ENCODE assay signal across 23 mouse cellular contexts in genomic region chr2:159950369-159950768, GRCm38 (mm10).
"Had no signal": no experiment of that assay in that cellular context is flagged by ENCODE, and none has a peak within 500 bp of the region (broad histone marks: within the 10 kb centered on the region; RNA-seq: fewer than 3 reads in every experiment).

No protein-coding gene starts in this region.

- H3K27ac ChIP-seq: gastrocnemius, adult 2 months; heart, embryonic 10.5 days; hindbrain, embryonic 10.5 days; hindbrain, embryonic 12.5 days; hindbrain, embryonic 14.5 days; kidney, embryonic 15.5 days; kidney, postnatal 0 days; limb, embryonic 13.5 days; liver, embryonic 12.5 days; liver, embryonic 14.5 days had no signal

- DNase-seq: gastrocnemius, adult 2 months; gastrocnemius, postnatal 10 days; gastrocnemius, postnatal 25 days; heart, postnatal 4 days; kidney, adult 11 months; kidney, adult 2 months; kidney, adult 9 months; kidney, postnatal 14 days; kidney, postnatal 36 days; layer of hippocampus, adult 9-11 months; layer of hippocampus, postnatal 36 days had no signal

- H3K9me3 ChIP-seq: heart, embryonic 10.5 days; heart, embryonic 12.5 days; hindbrain, embryonic 10.5 days; hindbrain, embryonic 12.5 days; kidney, embryonic 15.5 days; limb, embryonic 13.5 days; liver, embryonic 12.5 days had no signal

- H3K4me1 ChIP-seq: heart, embryonic 10.5 days; heart, embryonic 12.5 days; hindbrain, embryonic 10.5 days; hindbrain, embryonic 12.5 days; kidney, embryonic 15.5 days; limb, embryonic 13.5 days; liver, embryonic 12.5 days had no signal

- ATAC-seq: hindbrain, embryonic 16.5 days; intestine, embryonic 16.5 days; liver, embryonic 12.5 days had no signal

- H3K27me3 ChIP-seq: heart, embryonic 12.5 days; hindbrain, embryonic 12.5 days; kidney, embryonic 15.5 days; limb, embryonic 13.5 days; liver, embryonic 12.5 days had no signal

- H3K9ac ChIP-seq: heart, embryonic 12.5 days; hindbrain, embryonic 12.5 days; hindbrain, embryonic 14.5 days; kidney, embryonic 15.5 days; limb, embryonic 13.5 days; liver, embryonic 12.5 days; liver, embryonic 14.5 days had no signal

- H3K4me2 ChIP-seq: heart, embryonic 12.5 days; hindbrain, embryonic 12.5 days; hindbrain, embryonic 14.5 days; kidney, embryonic 15.5 days; limb, embryonic 13.5 days; liver, embryonic 12.5 days had no signal

- H3K4me3 ChIP-seq: gastrocnemius, adult 2 months; heart, embryonic 10.5 days; heart, embryonic 12.5 days; hindbrain, embryonic 10.5 days; hindbrain, embryonic 12.5 days; kidney, embryonic 15.5 days; limb, embryonic 13.5 days; liver, embryonic 12.5 days had no signal

- H3K36me3 ChIP-seq: heart, embryonic 10.5 days; heart, embryonic 12.5 days; hindbrain, embryonic 10.5 days; hindbrain, embryonic 12.5 days; kidney, embryonic 15.5 days; limb, embryonic 13.5 days; liver, embryonic 12.5 days had no signal
